Mouse (Mus musculus) kidney, adult 2 months (tissue): ENCODE data around the gene Vasn.

Experiments used
- CTCF ChIP-seq: fragments of 200-500 bp; conservative IDR thresholded peaks from 2 replicates; pipeline ENCODE4 v1.5.1; 2011; ENCODE audit warnings: low read depth, mild to moderate bottlenecking, control low read depth, low read length, moderate library complexity, mixed read lengths; ENCODE audit not compliant: insufficient read depth, insufficient read length
- POLR2A ChIP-seq: fragments of 200-500 bp; IDR thresholded peaks from one replicate; pipeline ENCODE4 v1.6.1; 2011; ENCODE audit warnings: low read depth, low read length, control low read depth

DNA sequence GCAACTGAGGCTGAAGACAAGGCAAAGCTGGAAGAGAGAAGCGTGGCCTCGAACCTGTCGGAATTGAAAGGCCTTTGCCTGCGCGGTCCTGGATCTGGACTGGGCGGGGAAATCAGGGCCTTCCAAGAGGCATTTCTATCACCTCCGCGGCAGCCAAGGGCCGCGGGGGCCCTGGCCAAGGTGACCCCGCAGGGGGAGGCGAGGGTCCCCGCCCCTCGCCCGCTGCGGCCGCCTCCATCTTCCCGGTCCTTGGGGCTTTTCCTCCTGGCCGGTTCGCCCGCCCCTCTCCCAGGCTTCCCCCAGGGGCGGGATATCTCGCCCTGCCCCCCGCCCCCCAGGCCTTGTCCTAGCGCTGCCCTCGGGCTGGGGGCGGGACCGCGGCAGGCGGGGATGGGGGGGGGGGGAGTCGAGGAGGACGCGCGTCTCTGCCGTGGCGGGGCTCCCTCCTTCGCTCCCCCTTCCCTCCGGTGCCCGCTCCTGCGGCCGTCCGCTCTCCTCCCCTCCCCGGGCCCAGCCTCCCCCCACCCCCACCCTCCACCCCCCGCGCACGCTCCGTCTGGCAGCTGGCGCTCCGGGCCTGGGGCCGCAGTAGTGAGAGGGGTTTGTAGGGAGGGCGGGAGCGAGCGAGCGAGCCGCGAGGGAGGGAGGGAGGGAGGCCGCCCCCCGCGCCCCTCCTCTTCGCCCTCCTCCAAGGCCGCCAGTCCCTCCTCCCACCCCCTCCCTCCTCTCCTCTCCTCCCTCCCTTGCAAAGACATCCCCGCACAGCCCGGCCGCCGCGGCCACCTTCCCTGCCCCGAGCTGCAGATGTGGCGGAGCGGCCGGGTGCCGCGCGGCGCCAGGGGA is 45.5 kb upstream of the Vasn start, which contains the start of gene Glis2:
- TF ChIP-seq POLR2A (peak; percentile 9), CTCF (no peak)
